ENCODE assay signal across 11 mouse cellular contexts in genomic region chr11:106013556-106014225, GRCm38 (mm10). TPM values are rescaled to one million over a fixed set of nuclear protein-coding genes. Genes with fewer than 3 reads are reported as not detected.
A peak's percentile ranks its signal among the peaks of the same experiment; 100 is the strongest.
DNase-seq lines count a peak whose midpoint lies in the region; ATAC-seq and TF ChIP-seq lines count a peak whose summit lies in the region.
"Had no signal": no experiment of that assay in that cellular context is flagged by ENCODE, and none has a peak within 500 bp of the region (broad histone marks: within the 10 kb centered on the region; RNA-seq: fewer than 3 reads in every experiment).

No protein-coding gene starts in this region.

- no peak for TF ChIP-seq CTCF in lung, embryonic 14.5 days (IDR thresholded peaks at IDR 0.05; ENCODE audit: low read depth)
- no peak for TF ChIP-seq CTCF in lung, adult 2 months (IDR thresholded peaks at IDR 0.05; ENCODE audit: insufficient read depth, low read length)
- no peak for TF ChIP-seq CTCF in forebrain, postnatal 0 days (IDR thresholded peaks at IDR 0.05; ENCODE audit: low read depth)

- no peak overlapping the region for H3K27ac ChIP-seq in forebrain, embryonic 14.5 days (ENCODE audit: low read depth, low read length)
- H3K27ac ChIP-seq in forebrain, embryonic 12.5 days: no peak overlapping the region
- no peak overlapping the region for H3K27ac ChIP-seq in lung, embryonic 14.5 days (ENCODE audit: low read depth)
- no peak overlapping the region for H3K27ac ChIP-seq in forebrain, postnatal 0 days (ENCODE audit: low read depth, low read length)
- H3K27ac ChIP-seq: lung, embryonic 15.5 days had no signal

- no peaks in the 10 kb centered on the region for H3K9me3 ChIP-seq in forebrain, embryonic 14.5 days (replicated peaks; ENCODE audit: control insufficient read depth, low read length)
- no peaks in the 10 kb centered on the region for H3K9me3 ChIP-seq in forebrain, embryonic 12.5 days
- no peaks in the 10 kb centered on the region for H3K9me3 ChIP-seq in lung, embryonic 14.5 days (ENCODE audit: low read depth, low read length)
- H3K9me3 ChIP-seq in forebrain, postnatal 0 days (ENCODE audit: low read length): no peaks in the 10 kb centered on the region
- H3K9me3 ChIP-seq: lung, embryonic 15.5 days had no signal

- DNase-seq in forebrain, embryonic 14.5 days (ENCODE audit: low spot score): peak; percentile 74
- peak; percentile 77 for DNase-seq in lung, embryonic 14.5 days
- DNase-seq in lung, adult 2 months: no peak
- peak; percentile 66 for DNase-seq in forebrain, postnatal 0 days
- peak; percentile 54 for DNase-seq in lung, postnatal 36 days
- no peak for DNase-seq in embryo, embryonic 11 days

- TF ChIP-seq POLR2A in lung, adult 2 months (IDR thresholded peaks at IDR 0.05; ENCODE audit: borderline replicate concordance, extremely low read depth, low read depth, low read length): no peak

- ATAC-seq in forebrain, embryonic 14.5 days: no peak
- no peak for ATAC-seq in forebrain, embryonic 12.5 days (ENCODE audit: low FRiP score)
- ATAC-seq in lung, embryonic 14.5 days (ENCODE audit: insufficient read depth): no peak; the same call in 1 of the 2 replicates
- ATAC-seq in forebrain, postnatal 0 days: peak; percentile 50
- no peak for ATAC-seq in monocyte, adult 5-6 weeks (replicated peaks; ENCODE audit: insufficient number of reproducible peaks, low FRiP score, low TSS enrichment, poor library complexity, severe bottlenecking)

- no peaks in the 10 kb centered on the region for H3K36me3 ChIP-seq in forebrain, embryonic 14.5 days (ENCODE audit: control insufficient read depth, insufficient read depth, low read length)
- H3K36me3 ChIP-seq in forebrain, embryonic 12.5 days (replicated peaks): no peaks in the 10 kb centered on the region
- no peaks in the 10 kb centered on the region for H3K36me3 ChIP-seq in lung, embryonic 14.5 days (ENCODE audit: insufficient read depth)
- H3K36me3 ChIP-seq in forebrain, postnatal 0 days (ENCODE audit: insufficient read depth): no peaks in the 10 kb centered on the region
- H3K36me3 ChIP-seq: lung, embryonic 15.5 days had no signal

- no peak overlapping the region for H3K4me2 ChIP-seq in forebrain, embryonic 14.5 days (ENCODE audit: low read length)
- no peak overlapping the region for H3K4me2 ChIP-seq in forebrain, embryonic 12.5 days
- H3K4me2 ChIP-seq in lung, embryonic 14.5 days: no peak overlapping the region
- no peak overlapping the region for H3K4me2 ChIP-seq in forebrain, postnatal 0 days (ENCODE audit: low read depth)
- H3K4me2 ChIP-seq: lung, embryonic 15.5 days had no signal

- peaks cover under 1% of the 10 kb centered on the region; the same call in 1 of the 2 replicates for H3K27me3 ChIP-seq in forebrain, embryonic 14.5 days (replicated peaks; ENCODE audit: control insufficient read depth, insufficient read depth, low read length)
- peaks cover 11% of the 10 kb centered on the region for H3K27me3 ChIP-seq in forebrain, embryonic 12.5 days
- H3K27me3 ChIP-seq in lung, embryonic 14.5 days (ENCODE audit: insufficient read depth, low read length): peaks cover 10% of the 10 kb centered on the region
- H3K27me3 ChIP-seq in forebrain, postnatal 0 days (ENCODE audit: insufficient read depth, low read length): no peaks in the 10 kb centered on the region

- no peak overlapping the region for H3K9ac ChIP-seq in forebrain, embryonic 14.5 days (ENCODE audit: low read length)
- no peak overlapping the region for H3K9ac ChIP-seq in forebrain, embryonic 12.5 days
- no peak overlapping the region for H3K9ac ChIP-seq in lung, embryonic 14.5 days
- H3K9ac ChIP-seq in forebrain, postnatal 0 days: no peak overlapping the region
- H3K9ac ChIP-seq: lung, embryonic 15.5 days had no signal

- H3K4me3 ChIP-seq in forebrain, embryonic 14.5 days (ENCODE audit: low read depth, low read length): no peak overlapping the region
- H3K4me3 ChIP-seq in forebrain, embryonic 12.5 days (replicated peaks): no peak overlapping the region
- no peak overlapping the region for H3K4me3 ChIP-seq in lung, embryonic 14.5 days (ENCODE audit: low read depth, low read length)
- H3K4me3 ChIP-seq in lung, adult 2 months (replicated peaks; ENCODE audit: extremely low read depth, low read depth, low read length): no peak overlapping the region
- no peak overlapping the region for H3K4me3 ChIP-seq in forebrain, postnatal 0 days (ENCODE audit: low read depth, low read length)
- H3K4me3 ChIP-seq: lung, embryonic 15.5 days had no signal

- peaks cover 6% of the 10 kb centered on the region for H3K4me1 ChIP-seq in forebrain, embryonic 14.5 days (ENCODE audit: control insufficient read depth, insufficient read depth, low read length)
- 0 out of 2 replicates have a peak, but pooled peaks cover 8% of the 10 kb centered on the region for H3K4me1 ChIP-seq in forebrain, embryonic 12.5 days
- H3K4me1 ChIP-seq in lung, embryonic 14.5 days (ENCODE audit: insufficient read depth): no peaks in the 10 kb centered on the region
- H3K4me1 ChIP-seq in lung, adult 2 months (ENCODE audit: control insufficient read depth, insufficient read depth, low read length): no peaks in the 10 kb centered on the region
- H3K4me1 ChIP-seq in forebrain, postnatal 0 days (ENCODE audit: insufficient read depth): peaks cover 6% of the 10 kb centered on the region; the same call in 1 of the 2 replicates

- WGBS in forebrain, embryonic 14.5 days: 60% methylated on average over 11 of the region's 11 CpGs
- WGBS in forebrain, embryonic 12.5 days: 60% methylated on average over 11 of the region's 11 CpGs
- WGBS in lung, embryonic 14.5 days: 53% methylated on average over 11 of the region's 11 CpGs
- WGBS in lung, adult 2 months: 36% methylated on average over 11 of the region's 11 CpGs
- 55% methylated on average over 11 of the region's 11 CpGs for WGBS in forebrain, postnatal 0 days

RNA-seq across cellular contexts. Expression of gene Kcnh6, which starts 5.8 kb away (rescaled TPM):
- 0.48 and 0.57 TPM in 2 replicates for polyA plus RNA-seq in forebrain, embryonic 14.5 days (2014; fragmentation: Nextera tagmentation; extraction: Ambion mirVana)
- 0.36 and 0.64 TPM in 2 replicates for polyA plus RNA-seq in forebrain, embryonic 12.5 days (2016; fragmentation: Nextera tagmentation; extraction: Ambion mirVana)
- 0.31 and 0.39 TPM in 2 replicates for polyA plus RNA-seq in lung, embryonic 14.5 days (2014; fragmentation: Nextera tagmentation; extraction: Ambion mirVana)
- polyA plus RNA-seq in lung, adult 2 months (2012; rRNA removed): 0.44 and 0.45 TPM in 2 replicates
- 0.92 and 2.8 TPM in 2 replicates for total RNA-seq in forebrain, postnatal 0 days (2014; rRNA removed)
- polyA plus RNA-seq in forebrain, postnatal 0 days (2015; fragmentation: Nextera tagmentation; extraction: Ambion mirVana): 0.80 and 1.5 TPM in 2 replicates
- total RNA-seq in monocyte, adult 5-6 weeks (2017): 0.97 TPM in 1 of 3 replicates, not detected in the others

RNA-seq across cellular contexts. Expression of gene Ace3, which starts 19.2 kb away (rescaled TPM):
- not detected in 2 replicates for polyA plus RNA-seq in forebrain, embryonic 14.5 days (2014; fragmentation: Nextera tagmentation; extraction: Ambion mirVana)
- polyA plus RNA-seq in forebrain, embryonic 12.5 days (2016; fragmentation: Nextera tagmentation; extraction: Ambion mirVana): not detected in 2 replicates
- polyA plus RNA-seq in lung, embryonic 14.5 days (2014; fragmentation: Nextera tagmentation; extraction: Ambion mirVana): not detected in 2 replicates
- 2.2 and 2.4 TPM in 2 replicates for polyA plus RNA-seq in lung, adult 2 months (2012; rRNA removed)
- not detected in 2 replicates for total RNA-seq in forebrain, postnatal 0 days (2014; rRNA removed)
- not detected in 2 replicates for polyA plus RNA-seq in forebrain, postnatal 0 days (2015; fragmentation: Nextera tagmentation; extraction: Ambion mirVana)
- total RNA-seq in monocyte, adult 5-6 weeks (2017): 0.19 TPM in 1 of 3 replicates, not detected in the others
- polyA plus RNA-seq: heart, embryonic 14.5 days; stomach, embryonic 14.5 days had no signal

RNA-seq across cellular contexts. Expression of gene Dcaf7, which starts 23.0 kb away (rescaled TPM):
- 76.2 and 93.6 TPM in 2 replicates for polyA plus RNA-seq in forebrain, embryonic 14.5 days (2014; fragmentation: Nextera tagmentation; extraction: Ambion mirVana)
- 118 and 129 TPM in 2 replicates for polyA plus RNA-seq in forebrain, embryonic 12.5 days (2016; fragmentation: Nextera tagmentation; extraction: Ambion mirVana)
- polyA plus RNA-seq in lung, embryonic 14.5 days (2014; fragmentation: Nextera tagmentation; extraction: Ambion mirVana): 72.5 and 83.8 TPM in 2 replicates
- polyA plus RNA-seq in lung, adult 2 months (2012; rRNA removed): 43.8 and 51.5 TPM in 2 replicates
- 150 and 222 TPM in 2 replicates for total RNA-seq in forebrain, postnatal 0 days (2014; rRNA removed)
- 79.1 and 115 TPM in 2 replicates for polyA plus RNA-seq in forebrain, postnatal 0 days (2015; fragmentation: Nextera tagmentation; extraction: Ambion mirVana)
- total RNA-seq in monocyte, adult 5-6 weeks (2017): 35.3 to 62.0 TPM (median 35.7 TPM) in 3 replicates

RNA-seq across cellular contexts. Expression of gene Ace, which starts 45.9 kb away (rescaled TPM):
- 1.9 and 3.1 TPM in 2 replicates for polyA plus RNA-seq in forebrain, embryonic 14.5 days (2014; fragmentation: Nextera tagmentation; extraction: Ambion mirVana)
- polyA plus RNA-seq in forebrain, embryonic 12.5 days (2016; fragmentation: Nextera tagmentation; extraction: Ambion mirVana): 0.60 and 0.78 TPM in 2 replicates
- 4.8 and 5.4 TPM in 2 replicates for polyA plus RNA-seq in lung, embryonic 14.5 days (2014; fragmentation: Nextera tagmentation; extraction: Ambion mirVana)
- polyA plus RNA-seq in lung, adult 2 months (2012; rRNA removed): 704 and 832 TPM in 2 replicates
- total RNA-seq in forebrain, postnatal 0 days (2014; rRNA removed): 10.3 and 14.3 TPM in 2 replicates
- polyA plus RNA-seq in forebrain, postnatal 0 days (2015; fragmentation: Nextera tagmentation; extraction: Ambion mirVana): 5.3 and 8.0 TPM in 2 replicates
- total RNA-seq in monocyte, adult 5-6 weeks (2017): 365 to 424 TPM (median 376 TPM) in 3 replicates

RNA-seq across cellular contexts. Expression of gene Taco1, which starts 52.2 kb away (rescaled TPM):
- polyA plus RNA-seq in forebrain, embryonic 14.5 days (2014; fragmentation: Nextera tagmentation; extraction: Ambion mirVana): 5.7 and 7.0 TPM in 2 replicates
- polyA plus RNA-seq in forebrain, embryonic 12.5 days (2016; fragmentation: Nextera tagmentation; extraction: Ambion mirVana): 9.6 and 9.8 TPM in 2 replicates
- polyA plus RNA-seq in lung, embryonic 14.5 days (2014; fragmentation: Nextera tagmentation; extraction: Ambion mirVana): 9.5 TPM in 2 replicates
- polyA plus RNA-seq in lung, adult 2 months (2012; rRNA removed): 9.3 and 9.7 TPM in 2 replicates
- 17.4 and 18.1 TPM in 2 replicates for total RNA-seq in forebrain, postnatal 0 days (2014; rRNA removed)
- 2.9 and 5.0 TPM in 2 replicates for polyA plus RNA-seq in forebrain, postnatal 0 days (2015; fragmentation: Nextera tagmentation; extraction: Ambion mirVana)
- total RNA-seq in monocyte, adult 5-6 weeks (2017): 9.0 to 12.7 TPM (median 10.2 TPM) in 3 replicates

Comparison
In these comparisons a context has a peak if more than half of its experiments do, and no peak if none do; other contexts are left out.
1. DNase-seq: peak in forebrain, embryonic 14.5 days (single experiment), lung, embryonic 14.5 days (single experiment), forebrain, postnatal 0 days (single experiment) and lung, postnatal 36 days (single experiment); none in lung, adult 2 months (single experiment) and embryo, embryonic 11 days (single experiment).